In the genomic region with DNA sequence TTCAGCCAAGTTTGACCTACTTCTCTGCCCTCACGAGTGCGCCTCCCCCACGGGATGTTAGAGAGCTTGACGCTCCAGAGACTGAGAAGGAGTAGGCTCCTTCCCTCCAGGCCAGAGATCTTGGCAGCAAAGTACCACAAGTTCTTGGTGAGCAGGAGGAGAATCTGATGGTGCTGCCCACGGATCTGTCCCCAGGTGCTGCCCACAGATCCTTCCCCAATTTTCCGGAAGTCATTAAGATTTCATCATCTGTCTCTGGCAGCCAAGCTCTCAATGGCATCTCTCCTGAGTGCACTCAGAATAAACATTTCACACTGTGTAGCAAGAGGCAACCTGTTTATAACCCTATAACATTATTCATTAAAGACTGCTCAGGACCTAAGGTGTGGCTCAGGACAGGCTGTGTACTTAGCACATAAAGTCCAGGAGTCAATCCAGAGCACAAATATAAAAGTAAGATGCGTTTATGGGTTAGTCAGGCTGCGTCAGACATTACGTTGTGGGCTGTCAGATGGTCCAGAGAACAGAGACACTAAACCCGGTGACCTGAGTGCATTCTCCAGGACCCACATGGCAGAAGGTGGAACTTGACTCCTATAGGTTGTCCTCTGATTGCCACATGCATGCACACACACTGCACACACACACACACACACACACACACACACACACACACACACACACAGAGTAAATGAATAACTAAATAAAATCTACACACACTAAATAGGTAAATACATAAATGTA, we compare ENCODE assay signal across 9 mouse cellular contexts. TPM values are rescaled to one million over a fixed set of nuclear protein-coding genes. Genes with fewer than 3 reads are reported as not detected.
DNase-seq lines count a peak whose midpoint lies in the region; ATAC-seq and TF ChIP-seq lines count a peak whose summit lies in the region.
"Had no signal": no experiment of that assay in that cellular context is flagged by ENCODE, and none has a peak within 500 bp of the region (broad histone marks: within the 10 kb centered on the region; RNA-seq: fewer than 3 reads in every experiment).

No protein-coding gene starts in this region.

- H3K4me1 ChIP-seq in heart, adult 2 months (ENCODE audit: control insufficient read depth, insufficient read depth, low read length) = peaks cover 2% of the 10 kb centered on the region
- peaks cover 29% of the 10 kb centered on the region for H3K4me1 ChIP-seq in limb, embryonic 13.5 days

- no peaks in the 10 kb centered on the region for H3K9me3 ChIP-seq in limb, embryonic 13.5 days
- H3K9me3 ChIP-seq: hindbrain, embryonic 10.5 days had no signal

- no peak for TF ChIP-seq EP300 in heart, adult 2 months (IDR thresholded peaks at IDR 0.05; ENCODE audit: insufficient read depth, low read depth, low read length)

- no peak overlapping the region for H3K9ac ChIP-seq in heart, adult 2 months (ENCODE audit: low read depth, low read length)
- H3K9ac ChIP-seq in limb, embryonic 13.5 days = no peak overlapping the region

- 77% methylated on average over 10 of the region's 10 CpGs for WGBS in heart, adult 2 months
- WGBS in limb, embryonic 13.5 days = 36% methylated on average over 10 of the region's 10 CpGs

- H3K36me3 ChIP-seq in heart, adult 2 months (ENCODE audit: control insufficient read depth, insufficient read depth, low read length) = no peaks in the 10 kb centered on the region
- no peaks in the 10 kb centered on the region for H3K36me3 ChIP-seq in limb, embryonic 13.5 days
- H3K36me3 ChIP-seq: hindbrain, embryonic 10.5 days had no signal

- H3K4me2 ChIP-seq in limb, embryonic 13.5 days (replicated peaks) = no peak overlapping the region

- TF ChIP-seq CTCF in heart, adult 2 months (IDR thresholded peaks at IDR 0.05) = no peak
- no peak for TF ChIP-seq CTCF in gastrocnemius, adult 2 months (IDR thresholded peaks at IDR 0.05)
- TF ChIP-seq CTCF in left cerebral cortex, adult 2 months (IDR thresholded peaks at IDR 0.05) = no peak

- no peaks in the 10 kb centered on the region for H3K27me3 ChIP-seq in heart, adult 2 months (ENCODE audit: control insufficient read depth, insufficient read depth, low read length)
- no peaks in the 10 kb centered on the region for H3K27me3 ChIP-seq in limb, embryonic 13.5 days

- no peak overlapping the region for H3K27ac ChIP-seq in heart, adult 2 months
- no peak overlapping the region for H3K27ac ChIP-seq in limb, embryonic 13.5 days
- H3K27ac ChIP-seq in gastrocnemius, adult 2 months = no peak overlapping the region
- H3K27ac ChIP-seq in left cerebral cortex, adult 2 months = no peak overlapping the region
- H3K27ac ChIP-seq: hindbrain, embryonic 10.5 days had no signal

- no peaks in the 10 kb centered on the region for H3K79me2 ChIP-seq in heart, adult 2 months (replicated peaks; ENCODE audit: control insufficient read depth, insufficient read depth, low read length)

- TF ChIP-seq POLR2A in heart, adult 2 months (IDR thresholded peaks at IDR 0.05; ENCODE audit: insufficient read depth, low read depth, low read length) = no peak

- DNase-seq in heart, adult 11 months = peak; percentile 87
- no peak for DNase-seq in heart, adult 2 months
- DNase-seq in 3T3-L1 (ENCODE audit: low read depth, low spot score) = peak; percentile 66
- peak; percentile 93 for DNase-seq in gonadal fat pad, adult 2 months (ENCODE audit: low read depth)
- DNase-seq in gastrocnemius, adult 2 months = no peak
- DNase-seq in layer of hippocampus, postnatal 36 days = no peak
- DNase-seq in left cerebral cortex, adult 2 months (ENCODE audit: extremely low spot score in 1 of 2, low spot score in 2 of 2) = no peak

- intact Hi-C loops in heart, adult 2 months (cut with DNase I) = no loop called here
- intact Hi-C loops in gastrocnemius, adult 2 months (cut with DNase I) = no loop called here
- intact Hi-C loops in left cerebral cortex, adult 2 months (cut with DNase I) = no loop called here

- no peak overlapping the region for H3K4me3 ChIP-seq in heart, adult 2 months
- H3K4me3 ChIP-seq in limb, embryonic 13.5 days = no peak overlapping the region
- H3K4me3 ChIP-seq in gastrocnemius, adult 2 months = no peak overlapping the region
- H3K4me3 ChIP-seq in left cerebral cortex, adult 2 months = no peak overlapping the region
- H3K4me3 ChIP-seq: hindbrain, embryonic 10.5 days had no signal

- ATAC-seq in limb, embryonic 13.5 days (ENCODE audit: low FRiP score, low read depth) = peak; percentile 48; the same call in 1 of the 2 replicates

RNA-seq across cellular contexts. Expression of gene Etnk1, which starts 13.1 kb away (rescaled TPM):
- 10 to 100 TPM; 27.0 to 27.6 TPM for total RNA-seq in heart, adult 2 months (2021)
- polyA plus RNA-seq in heart, adult 2 months (2012; rRNA removed) = 13.5 and 25.7 TPM in 2 replicates
- 52.5 and 61.8 TPM in 2 replicates for polyA plus RNA-seq in gonadal fat pad, adult 2 months (2012; rRNA removed)
- polyA plus RNA-seq in limb, embryonic 13.5 days (2015; fragmentation: Nextera tagmentation; extraction: Ambion mirVana) = 16.8 and 19.4 TPM in 2 replicates
- total RNA-seq in gastrocnemius, adult 2 months (2021) = 10 to 100 TPM; 15.1 to 21.7 TPM
- 100 to 1,000 TPM; 188 to 192 TPM for total RNA-seq in layer of hippocampus, postnatal 36 days (2021)
- total RNA-seq in left cerebral cortex, adult 2 months (2021) = 100 to 1,000 TPM; 199 to 201 TPM

RNA-seq across cellular contexts. Expression of gene C2cd5, which starts 54.0 kb away (rescaled TPM):
- 10 to 100 TPM in 1 of 2 experiments, 1 to 10 TPM in 1; 9.9 to 10.7 TPM for total RNA-seq in heart, adult 2 months (2021)
- 8.6 and 12.0 TPM in 2 replicates for polyA plus RNA-seq in heart, adult 2 months (2012; rRNA removed)
- 18.2 and 23.2 TPM in 2 replicates for polyA plus RNA-seq in gonadal fat pad, adult 2 months (2012; rRNA removed)
- polyA plus RNA-seq in limb, embryonic 13.5 days (2015; fragmentation: Nextera tagmentation; extraction: Ambion mirVana) = 29.1 and 30.0 TPM in 2 replicates
- total RNA-seq in gastrocnemius, adult 2 months (2021) = 10 to 100 TPM in 1 of 2 experiments, 1 to 10 TPM in 1; 6.9 to 11.9 TPM
- total RNA-seq in layer of hippocampus, postnatal 36 days (2021) = 100 to 1,000 TPM in 1 of 2 experiments, 10 to 100 TPM in 1; 97.8 to 114 TPM
- total RNA-seq in left cerebral cortex, adult 2 months (2021) = 100 to 1,000 TPM; 103 to 104 TPM

Comparison
In these comparisons a context has a peak if more than half of its experiments do, and no peak if none do; other contexts are left out.
1. DNase-seq: peak in heart, adult 11 months (single experiment), 3T3-L1 (single experiment) and gonadal fat pad, adult 2 months (single experiment); none in heart, adult 2 months (0 of 2), gastrocnemius, adult 2 months (single experiment), layer of hippocampus, postnatal 36 days (0 of 2) and left cerebral cortex, adult 2 months (0 of 2).
2. RNA of gene Etnk1, which starts 13.1 kb away (total RNA-seq): 199 to 201 TPM in left cerebral cortex, adult 2 months and 188 to 192 TPM in layer of hippocampus, postnatal 36 days; 27.0 to 27.6 TPM in heart, adult 2 months and 15.1 to 21.7 TPM in gastrocnemius, adult 2 months; every median in the first group is over 4 times any median in the second.
3. RNA of gene C2cd5, which starts 54.0 kb away (total RNA-seq): 97.8 to 114 TPM in layer of hippocampus, postnatal 36 days and 103 to 104 TPM in left cerebral cortex, adult 2 months; 6.9 to 11.9 TPM in gastrocnemius, adult 2 months and 9.9 to 10.7 TPM in heart, adult 2 months; every median in the first group is over 4 times any median in the second.